Mouse (Mus musculus) C2C12 (cell line): ENCODE results near the gene Thnsl2. TPM values are rescaled to one million over a fixed set of nuclear protein-coding genes. Genes with fewer than 3 reads are reported as not detected.

Experiments used
- H3K27me3 ChIP-seq: one replicate; pipeline ENCODE4 v1.6.1; 2011; ENCODE audit not compliant: control insufficient read depth, insufficient read depth, insufficient read length
- H3K36me3 ChIP-seq: one replicate; pipeline ENCODE4 v1.6.1; 2011; ENCODE audit not compliant: control insufficient read depth, insufficient read depth
- H3K4me3 ChIP-seq: one replicate; pipeline ENCODE4 v1.5.1; 2011; ENCODE audit warnings: mild to moderate bottlenecking, control low read depth; ENCODE audit not compliant: poor library complexity, insufficient read depth, severe bottlenecking
- H3K79me2 ChIP-seq: one replicate; pipeline ENCODE4 v1.6.1; 2011; ENCODE audit not compliant: control insufficient read depth, insufficient read depth
- H3K79me3 ChIP-seq: one replicate; pipeline ENCODE4 v1.6.1; 2011; ENCODE audit warnings: low read depth, control low read depth
- H3ac ChIP-seq: one replicate; pipeline ENCODE3; 2011; ENCODE audit warnings: low read depth; ENCODE audit not compliant: control insufficient read depth, insufficient read length
- CEBPB ChIP-seq: IDR thresholded peaks from one replicate; pipeline ENCODE4 v1.6.1; 2011; ENCODE audit warnings: low read depth, mild to moderate bottlenecking, control low read depth, moderate library complexity
- CTCF ChIP-seq: IDR thresholded peaks from one replicate; pipeline ENCODE4 v1.5.1; 2011; ENCODE audit not compliant: control insufficient read depth, insufficient read depth, insufficient read length
- FOSL1 ChIP-seq: IDR thresholded peaks from one replicate; pipeline ENCODE4 v1.8.0; 2011; ENCODE audit warnings: mild to moderate bottlenecking, low read length; ENCODE audit not compliant: poor library complexity, insufficient read depth, severe bottlenecking
- MAX ChIP-seq: IDR thresholded peaks from one replicate; pipeline ENCODE4 v1.6.1; 2011; ENCODE audit warnings: mild to moderate bottlenecking, control low read depth
- MYOD1 ChIP-seq: IDR thresholded peaks from one replicate; pipeline ENCODE4 v1.6.1; 2011; ENCODE audit warnings: low read depth; ENCODE audit not compliant: control insufficient read depth, insufficient read length
- MYOG ChIP-seq: IDR thresholded peaks from one replicate; pipeline ENCODE4 v1.6.1; 2011; ENCODE audit not compliant: control insufficient read depth, insufficient read length; ENCODE audit errors: extremely low read depth
- USF1 ChIP-seq: IDR thresholded peaks from one replicate; pipeline ENCODE4 v1.6.1; 2011; ENCODE audit warnings: low read depth, mild to moderate bottlenecking, control low read depth, moderate library complexity
- polyA plus RNA-seq: library from polyadenylated mRNA; unstranded; fragments of >200 nt; fragmentation: generic; extraction: Trizol; gene quantifications from one replicate; pipeline ENCODE4 v1.2.1, GENCODE M21; 2012; ENCODE audit warnings: missing spikeins

Thnsl2 gene
- polyA plus RNA-seq, 1 experiment = not detected

GRCm38 (mm10) chr6:71130269-71130668, 14.0 kb downstream of the Thnsl2 start:
- H3K79me3 ChIP-seq = no peaks in the 10 kb centered on the region
- no peak overlapping the region for H3K4me3 ChIP-seq
- H3K36me3 ChIP-seq = no peaks in the 10 kb centered on the region
- H3ac ChIP-seq = no peak overlapping the region
- H3K27me3 ChIP-seq = no peaks in the 10 kb centered on the region
- no peaks in the 10 kb centered on the region for H3K79me2 ChIP-seq
- TF ChIP-seq MAX = no peak
- no peak for TF ChIP-seq FOSL1
- TF ChIP-seq CTCF = no peak
- TF ChIP-seq MYOD1 = no peak
- TF ChIP-seq MYOG = no peak
- no peak for TF ChIP-seq CEBPB
- TF ChIP-seq USF1 = no peak

DNA sequence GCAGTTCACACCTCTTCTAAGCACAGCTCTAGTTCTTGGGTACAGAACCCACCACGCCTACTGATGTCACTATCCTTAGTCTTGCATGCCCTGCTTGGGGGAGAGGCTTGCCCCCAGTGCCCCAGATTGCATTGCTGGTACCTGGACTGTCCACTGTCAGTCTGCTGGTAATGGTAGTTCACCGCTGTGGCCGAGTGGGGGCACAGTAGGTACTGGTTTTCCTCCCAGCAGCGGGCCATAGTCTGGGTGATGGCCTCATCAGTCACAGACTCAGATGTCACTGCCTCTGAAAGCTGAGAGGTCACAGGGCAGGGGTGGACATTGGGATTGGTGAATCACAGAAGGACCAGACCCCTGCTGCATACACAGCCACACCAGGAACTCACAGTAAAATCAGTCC, 15.2 kb downstream of the Thnsl2 start:
- H3K4me3 ChIP-seq = no peak overlapping the region
- no peaks in the 10 kb centered on the region for H3K27me3 ChIP-seq
- H3ac ChIP-seq = no peak overlapping the region
- no peaks in the 10 kb centered on the region for H3K79me2 ChIP-seq
- no peaks in the 10 kb centered on the region for H3K36me3 ChIP-seq
- TF ChIP-seq CEBPB = no peak
- no peak for TF ChIP-seq MYOG
- no peak for TF ChIP-seq USF1
- TF ChIP-seq CTCF = no peak
- TF ChIP-seq MYOD1 = no peak
- no peaks in the 10 kb centered on the region for H3K79me3 ChIP-seq

GRCm38 (mm10) chr6:71126290-71126689, 17.9 kb downstream of the Thnsl2 start:
- Histone ChIP-seq H3K4me3 (no peak overlapping the region), H3ac (no peak overlapping the region), H3K79me3 (no peaks in the 10 kb centered on the region), H3K79me2 (no peaks in the 10 kb centered on the region), H3K36me3 (no peaks in the 10 kb centered on the region), H3K27me3 (no peaks in the 10 kb centered on the region)
- TF ChIP-seq MAX (no peak), MYOG (no peak), CTCF (no peak)

DNA sequence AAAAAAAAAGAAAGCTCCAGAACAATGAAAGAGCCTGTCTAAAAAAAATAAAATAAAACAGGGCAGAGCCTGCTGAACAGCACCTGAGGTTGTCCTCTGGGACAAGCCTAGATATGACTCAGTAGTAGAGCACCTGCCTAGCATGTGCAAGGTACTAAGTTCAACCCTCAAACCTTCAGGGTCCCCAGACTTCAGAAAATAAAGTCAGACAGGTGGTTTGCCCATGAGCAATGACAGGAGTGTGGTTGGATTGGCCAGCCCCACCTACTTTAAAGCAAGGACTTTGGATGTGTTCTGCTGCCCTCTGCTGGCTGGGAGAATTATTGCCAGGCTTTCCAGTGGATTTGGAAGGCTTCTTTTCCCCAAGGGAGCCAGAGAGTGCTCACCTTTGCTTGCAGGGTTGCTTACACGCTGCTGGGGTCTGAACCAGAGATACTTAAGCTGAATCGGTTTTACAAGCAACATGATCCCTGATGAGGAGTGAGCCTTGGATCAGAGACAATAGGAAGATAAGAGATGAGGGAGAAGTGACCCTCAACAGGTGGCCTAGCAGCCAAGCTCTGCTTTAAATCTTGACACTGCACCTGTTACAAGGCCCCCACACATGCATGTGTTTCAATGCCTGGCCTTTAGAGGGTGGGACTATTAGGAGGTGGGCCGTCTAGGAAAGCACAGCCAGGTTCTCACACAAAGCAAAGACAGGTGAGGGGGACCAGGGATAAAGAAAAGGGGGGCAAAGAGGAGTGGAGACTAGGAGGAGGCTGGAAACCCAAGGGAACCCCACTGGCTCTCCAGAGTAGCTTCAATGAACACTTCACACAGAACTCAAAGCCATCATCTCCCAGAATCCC, 19.0 kb downstream of the Thnsl2 start:
- Histone ChIP-seq H3K79me2 (no peaks in the 10 kb centered on the region), H3K27me3 (no peaks in the 10 kb centered on the region), H3ac (no peak overlapping the region), H3K36me3 (no peaks in the 10 kb centered on the region), H3K4me3 (no peak overlapping the region), H3K79me3 (no peaks in the 10 kb centered on the region)
- TF ChIP-seq MYOG (no peak), FOSL1 (no peak), CTCF (no peak), CEBPB (no peak), USF1 (no peak), MYOD1 (no peak), MAX (no peak)

GRCm38 (mm10) chr6:71119577-71120254, 24.5 kb downstream of the Thnsl2 start:
- Histone ChIP-seq H3K36me3 (no peaks in the 10 kb centered on the region), H3K27me3 (no peaks in the 10 kb centered on the region), H3K79me3 (no peaks in the 10 kb centered on the region), H3K4me3 (no peak overlapping the region), H3K79me2 (no peaks in the 10 kb centered on the region), H3ac (no peak overlapping the region)
- TF ChIP-seq CTCF (no peak), FOSL1 (no peak), MYOG (no peak), CEBPB (no peak), USF1 (no peak), MYOD1 (no peak), MAX (no peak)
